Mouse (Mus musculus) MEL (cell line): ENCODE results near the gene Vav2. TPM values are rescaled to one million over a fixed set of nuclear protein-coding genes. Genes with fewer than 3 reads are reported as not detected.

ENCODE experiments used
- DNase-seq: peaks from one replicate; pipeline ENCODE4 v3.0.0; 2011; ENCODE audit warnings: low read depth, low spot score
- H3K27ac ChIP-seq: 2 replicates; pipeline ENCODE4 v1.5.1; 2012; ENCODE audit warnings: low read depth, mild to moderate bottlenecking, control low read depth, low read length, moderate library complexity; ENCODE audit not compliant: control insufficient read depth
- H3K27me3 ChIP-seq, 2 experiments: fragments of 150-350 bp in 1 of 2; sonication (generic) in 1 of 2; 2 replicates each; pipeline ENCODE4 v1.6.1; 2012; ENCODE audit warnings: low read length in 2 of 2, mild to moderate bottlenecking in 2 of 2, improper control_type of control experiment in 1 of 2, moderate library complexity in 1 of 2; ENCODE audit not compliant: insufficient read depth in 2 of 2, control insufficient read depth in 1 of 2
- H3K36me3 ChIP-seq, 2 experiments: 2 replicates each; pipeline ENCODE4 v1.6.1; 2012 to 2014; ENCODE audit warnings: low read length in 2 of 2, improper control_type of control experiment in 1 of 2, inconsistent platforms in 1 of 2, mild to moderate bottlenecking in 1 of 2; ENCODE audit not compliant: insufficient read depth in 2 of 2, control insufficient read depth in 1 of 2
- H3K4me1 ChIP-seq, 2 experiments: fragments of 150-350 bp in 1 of 2; sonication (generic) in 1 of 2; 2 replicates each; pipeline ENCODE4 v1.6.1; 2012; ENCODE audit warnings: low read length in 2 of 2, improper control_type of control experiment in 1 of 2, mild to moderate bottlenecking in 1 of 2; ENCODE audit not compliant: insufficient read depth in 2 of 2, control insufficient read depth in 1 of 2
- H3K4me3 ChIP-seq, 2 experiments: fragments of 150-350 bp in 1 of 2; sonication (generic) in 1 of 2; 2 replicates each; pipeline ENCODE4 v1.5.1; 2012; ENCODE audit warnings: low read depth in 2 of 2, low read length in 2 of 2, mild to moderate bottlenecking in 2 of 2, moderate library complexity in 2 of 2, control low read depth in 1 of 2, improper control_type of control experiment in 1 of 2; ENCODE audit not compliant: control insufficient read depth in 1 of 2, insufficient read depth in 1 of 2
- H3K79me2 ChIP-seq: 2 replicates; pipeline ENCODE4 v1.6.1; 2012; ENCODE audit warnings: mild to moderate bottlenecking, low read length, moderate library complexity; ENCODE audit not compliant: control insufficient read depth, poor library complexity, insufficient read depth
- H3K9ac ChIP-seq: 2 replicates; pipeline ENCODE4 v1.6.1; 2012; ENCODE audit warnings: low read depth, mild to moderate bottlenecking, control low read depth, low read length, moderate library complexity; ENCODE audit not compliant: control insufficient read depth, poor library complexity, severe bottlenecking
- H3K9me3 ChIP-seq: fragments of 150-350 bp; sonication (generic); replicated peaks from 2 replicates; pipeline ENCODE4 v1.6.1; 2012; ENCODE audit warnings: mild to moderate bottlenecking, low read length, improper control_type of control experiment, moderate library complexity; ENCODE audit not compliant: insufficient read depth
- CTCF ChIP-seq, 3 experiments: IDR thresholded peaks in 2 of 3; conservative IDR thresholded peaks in 1 of 3; 2 replicates each; pipeline ENCODE4 v1.5.1; 2011 to 2012; ENCODE audit warnings: low read length in 3 of 3, low read depth in 2 of 3, mild to moderate bottlenecking in 2 of 3, improper control_type of control experiment in 1 of 3, inconsistent platforms in 1 of 3, mixed read lengths in 1 of 3, moderate library complexity in 1 of 3; ENCODE audit not compliant: control insufficient read depth in 1 of 3, insufficient read depth in 1 of 3, poor library complexity in 1 of 3, severe bottlenecking in 1 of 3
- E2F4 ChIP-seq: IDR thresholded peaks from 2 replicates; pipeline ENCODE4 v1.6.1; 2011; ENCODE audit warnings: low read depth, low read length, improper control_type of control experiment, borderline replicate concordance
- EP300 ChIP-seq, 2 experiments: IDR thresholded peaks; 2 replicates each; pipeline ENCODE4 v1.6.1; 2011; ENCODE audit warnings: improper control_type of control experiment in 2 of 2, low read length in 2 of 2, low read depth in 1 of 2, mild to moderate bottlenecking in 1 of 2
- ETS1 ChIP-seq: IDR thresholded peaks from 2 replicates; pipeline ENCODE4 v1.6.1; 2012; ENCODE audit warnings: low read depth, mild to moderate bottlenecking, inconsistent platforms, low read length, improper control_type of control experiment, moderate library complexity
- HCFC1 ChIP-seq: IDR thresholded peaks from 2 replicates; pipeline ENCODE4 v1.6.1; 2012; ENCODE audit warnings: low read depth, mild to moderate bottlenecking, inconsistent platforms, low read length, improper control_type of control experiment, moderate library complexity
- KAT2A ChIP-seq: conservative IDR thresholded peaks from 2 replicates; pipeline ENCODE4 v1.6.1; 2012; ENCODE audit warnings: low read depth, low read length, improper control_type of control experiment, inconsistent platforms
- MAZ ChIP-seq: IDR thresholded peaks from 2 replicates; pipeline ENCODE4 v1.6.1; 2012; ENCODE audit warnings: low read depth, mild to moderate bottlenecking, inconsistent platforms, low read length, improper control_type of control experiment
- MYC ChIP-seq: IDR thresholded peaks from 2 replicates; pipeline ENCODE4 v1.6.1; 2011; ENCODE audit warnings: low read depth, mild to moderate bottlenecking, low read length, improper control_type of control experiment, moderate library complexity
- NRF1 ChIP-seq: IDR thresholded peaks from 2 replicates; pipeline ENCODE4 v1.6.1; 2014; ENCODE audit warnings: low read depth, mild to moderate bottlenecking, inconsistent platforms, low read length, improper control_type of control experiment, moderate library complexity; ENCODE audit not compliant: poor library complexity, insufficient read depth, severe bottlenecking
- POLR2A ChIP-seq, 2 experiments: IDR thresholded peaks; 2 replicates each; pipeline ENCODE4 v1.6.1; 2011 to 2012; ENCODE audit warnings: low read length in 2 of 2, mild to moderate bottlenecking in 2 of 2, control low read depth in 1 of 2, improper control_type of control experiment in 1 of 2, low read depth in 1 of 2, moderate library complexity in 1 of 2; ENCODE audit not compliant: control insufficient read depth in 1 of 2, insufficient read depth in 1 of 2, poor library complexity in 1 of 2
- RCOR1 ChIP-seq: IDR thresholded peaks from 2 replicates; pipeline ENCODE4 v1.6.1; 2012; ENCODE audit warnings: low read depth, mild to moderate bottlenecking, inconsistent platforms, low read length, improper control_type of control experiment
- UBTF ChIP-seq: IDR thresholded peaks from 2 replicates; pipeline ENCODE4 v1.6.1; 2012; ENCODE audit warnings: low read depth, mild to moderate bottlenecking, inconsistent platforms, low read length, improper control_type of control experiment, moderate library complexity, borderline replicate concordance; ENCODE audit not compliant: insufficient read depth
- ZC3H11A ChIP-seq: IDR thresholded peaks from 2 replicates; pipeline ENCODE4 v1.6.1; 2012; ENCODE audit warnings: low read depth, mild to moderate bottlenecking, inconsistent platforms, low read length, improper control_type of control experiment
- ZKSCAN1 ChIP-seq: IDR thresholded peaks from 2 replicates; pipeline ENCODE4 v1.6.1; 2012; ENCODE audit warnings: low read depth, mild to moderate bottlenecking, inconsistent platforms, low read length, improper control_type of control experiment, moderate library complexity
- polyA plus RNA-seq, 2 experiments: library from polyadenylated mRNA; stranded (reverse) in 1 of 2; unstranded in 1 of 2; fragments of >175 nt in 1 of 2; fragments of >200 nt in 1 of 2; gene quantifications; 2 replicates each; pipeline versions ENCODE4 v1.2.1 to v1.2.4; 2012; ENCODE audit warnings: low replicate concordance in 2 of 2, low read depth in 1 of 2; ENCODE audit not compliant: insufficient read length in 2 of 2, insufficient read depth in 1 of 2, missing spikeins in 1 of 2
- total RNA-seq: library from RNA; depleted of rRNA; stranded (reverse); fragments of 300-350 nt; gene quantifications from 2 replicates; pipeline ENCODE4 v1.2.3, GENCODE M21; 2012

Vav2 gene
- total and polyA plus RNA-seq, 3 experiments = 8.8 to 15.9 TPM; not detected in 1

GRCm38 (mm10) chr2:27310908-27311307, 115.9 kb downstream of the Vav2 start (continued):
- TF ChIP-seq RCOR1 = no peak
- TF ChIP-seq NRF1 = no peak

GRCm38 (mm10) chr2:27310221-27310620, 116.6 kb downstream of the Vav2 start:
- H3K79me2 ChIP-seq = no peaks in the 10 kb centered on the region
- no peak overlapping the region for H3K4me3 ChIP-seq
- no peak overlapping the region for H3K9ac ChIP-seq
- no peaks in the 10 kb centered on the region for H3K9me3 ChIP-seq
- peaks cover 0 to 8% of the 10 kb centered on the region in 2 experiments; a peak in 2 of 4 replicates for H3K4me1 ChIP-seq
- no peak overlapping the region for H3K27ac ChIP-seq
- no peaks in the 10 kb centered on the region for H3K27me3 ChIP-seq
- TF ChIP-seq ETS1 = no peak
- TF ChIP-seq ZC3H11A = no peak
- no peak for TF ChIP-seq CTCF (IDR thresholded peaks at IDR 0.05 in 2 of 3, conservative IDR thresholded peaks at IDR 0.05 in 1 of 3; ENCODE audit: control insufficient read depth in 1 of 3, insufficient read depth in 1 of 3, low read depth in 2 of 3, low read length in 3 of 3, poor library complexity in 1 of 3, severe bottlenecking in 1 of 3)
- DNase-seq = no peak
- no peaks in the 10 kb centered on the region for H3K36me3 ChIP-seq

DNA sequence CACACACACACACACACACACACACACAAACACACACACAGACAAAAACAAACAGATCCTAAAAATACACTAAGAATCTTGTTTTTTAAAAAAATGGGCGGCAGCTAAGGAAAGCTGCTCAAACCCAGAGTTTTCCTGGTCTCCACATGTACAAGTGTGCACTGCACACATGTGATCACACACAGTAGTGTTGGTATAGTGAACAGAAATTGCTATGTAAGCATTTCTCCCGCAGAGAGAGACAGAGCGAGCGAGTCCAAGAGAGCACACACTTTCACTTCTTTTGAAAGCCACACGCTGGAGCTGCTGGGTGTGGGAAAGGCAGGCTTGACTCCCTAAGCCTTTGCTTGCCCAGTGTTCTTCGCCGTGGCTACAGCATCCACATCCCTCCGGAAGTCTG, 120.2 kb downstream of the Vav2 start:
- Histone ChIP-seq H3K36me3 (no peaks in the 10 kb centered on the region), H3K4me3 (no peak overlapping the region), H3K79me2 (no peaks in the 10 kb centered on the region), H3K4me1 (peaks cover 0 to 3% of the 10 kb centered on the region in 2 experiments; a peak in 1 of 4 replicates), H3K9me3 (no peaks in the 10 kb centered on the region), H3K9ac (no peak overlapping the region), H3K27me3 (no peaks in the 10 kb centered on the region), H3K27ac (no peak overlapping the region)
- DNase-seq = no peak
- TF ChIP-seq CTCF (IDR thresholded peaks at IDR 0.05 in 2 of 3, conservative IDR thresholded peaks at IDR 0.05 in 1 of 3; ENCODE audit: control insufficient read depth in 1 of 3, insufficient read depth in 1 of 3, low read depth in 2 of 3, low read length in 3 of 3, poor library complexity in 1 of 3, severe bottlenecking in 1 of 3) = no peak
- TF ChIP-seq HCFC1 = no peak
- no peak for TF ChIP-seq E2F4
- no peak for TF ChIP-seq MYC
- no peak for TF ChIP-seq ZKSCAN1
- TF ChIP-seq ZC3H11A = no peak
- no peak for TF ChIP-seq KAT2A
- no peak for TF ChIP-seq EP300 (IDR thresholded peaks at IDR 0.05; ENCODE audit: low read depth in 1 of 2, low read length in 2 of 2)
- TF ChIP-seq POLR2A (IDR thresholded peaks at IDR 0.05; ENCODE audit: control insufficient read depth in 1 of 2, insufficient read depth in 1 of 2, low read depth in 1 of 2, low read length in 2 of 2, poor library complexity in 1 of 2) = no peak
- no peak for TF ChIP-seq NRF1
- TF ChIP-seq MAZ = no peak
- TF ChIP-seq UBTF = no peak
